Mouse (Mus musculus) right cerebral cortex, postnatal 36 days (tissue): ENCODE results near the gene Csnk1g2.
"Not testable (repeated sequence)": the region's sequence is repeated elsewhere in the genome, so short reads cannot be mapped to it uniquely, and the experiment has no call there.

ENCODE experiments used
- DNase-seq, 2 experiments: peaks; one replicate each; pipeline ENCODE4 v3.0.0; 2022; ENCODE audit warnings: low spot score in 2 of 2, mixed read lengths in 1 of 2

Csnk1g2 gene

GRCm38 (mm10) chr10:80602698-80603325 lies 19.8 kb upstream of the Csnk1g2 start, which contains the start of the genes Scamp4 and Adat3:
Gene Scamp4, plus strand, starts transcription at chr10:80602872.
Gene Adat3, plus strand, starts transcription at chr10:80602880.
- DNase-seq, result peak; percentile 93 to 95

- no peak for DNase-seq
Observed at GRCm38 (mm10) chr10:80603364-80603763, 19.3 kb upstream of the Csnk1g2 start.

- no peak for DNase-seq
Observed at GRCm38 (mm10) chr10:80604001-80604509, 18.6 kb upstream of the Csnk1g2 start.

- DNase-seq, result no peak
Observed at GRCm38 (mm10) chr10:80604988-80605387, 17.6 kb upstream of the Csnk1g2 start.

- DNase-seq, result not testable (repeated sequence)
Observed at GRCm38 (mm10) chr10:80605721-80606120, 16.9 kb upstream of the Csnk1g2 start, which contains the start of gene Gm49322. Gene Gm49322, plus strand, starts transcription at chr10:80606021.

GRCm38 (mm10) chr10:80606306-80606705 lies 16.3 kb upstream of the Csnk1g2 start:
- no peak for DNase-seq

- no peak for DNase-seq
Observed at GRCm38 (mm10) chr10:80606737-80607350, 15.8 kb upstream of the Csnk1g2 start.

GRCm38 (mm10) chr10:80608435-80608834 lies 14.2 kb upstream of the Csnk1g2 start:
- DNase-seq, result no peak

GRCm38 (mm10) chr10:80609269-80609924 lies 13.2 kb upstream of the Csnk1g2 start:
- no peak for DNase-seq

- no peak for DNase-seq
Observed at GRCm38 (mm10) chr10:80610116-80610785, 12.4 kb upstream of the Csnk1g2 start.

- DNase-seq, result no peak
Observed at GRCm38 (mm10) chr10:80611024-80611423, 11.6 kb upstream of the Csnk1g2 start.

- DNase-seq, result no peak
Observed at GRCm38 (mm10) chr10:80611905-80612304, 10.7 kb upstream of the Csnk1g2 start.

GRCm38 (mm10) chr10:80613821-80614220 lies 8.8 kb upstream of the Csnk1g2 start:
- DNase-seq, result no peak

GRCm38 (mm10) chr10:80614351-80614750 lies 8.3 kb upstream of the Csnk1g2 start:
- DNase-seq, result no peak

- DNase-seq, result no peak
Observed at GRCm38 (mm10) chr10:80618181-80618580, 4.5 kb upstream of the Csnk1g2 start.

- no peak for DNase-seq
Observed at GRCm38 (mm10) chr10:80619465-80620244, 3.0 kb upstream of the Csnk1g2 start.

GRCm38 (mm10) chr10:80620365-80620764 lies 2.3 kb upstream of the Csnk1g2 start:
- no peak for DNase-seq

GRCm38 (mm10) chr10:80620796-80621689 lies 1.6 kb upstream of the Csnk1g2 start:
- no peak for DNase-seq

- no peak for DNase-seq
Observed at GRCm38 (mm10) chr10:80621690-80621939, 1.0 kb upstream of the Csnk1g2 start.

GRCm38 (mm10) chr10:80621940-80622660 lies 538 bp upstream of the Csnk1g2 start:
- peak; percentile 99 for DNase-seq
